Mouse (Mus musculus) limb, embryonic 14.5 days (tissue): ENCODE data around the gene Rgs11. TPM values are rescaled to one million over a fixed set of nuclear protein-coding genes. Genes with fewer than 3 reads are reported as not detected.

ENCODE experiments used
- ATAC-seq: fragments of 200-750 bp; cut with Nextera tagmentation; 2 replicates; pipeline ENCODE4 v1.8.0; 2017; ENCODE audit warnings: low read depth, moderate number of reproducible peaks, moderate TSS enrichment; ENCODE audit not compliant: low FRiP score
- DNase-seq: peaks from one replicate; pipeline ENCODE4 v3.0.0-alpha.2; 2015; ENCODE audit warnings: low spot score
- H3K27ac ChIP-seq: fragments of 300-500 bp; sonication (generic); replicated peaks from 2 replicates; pipeline ENCODE4 v1.5.1; 2014; ENCODE audit warnings: low read depth, mild to moderate bottlenecking, low read length, moderate library complexity, mixed read lengths
- H3K27me3 ChIP-seq: fragments of 300-500 bp; sonication (generic); 2 replicates; pipeline ENCODE4 v1.6.1; 2014; ENCODE audit warnings: low read length, mixed read lengths; ENCODE audit not compliant: control insufficient read depth, insufficient read depth
- H3K36me3 ChIP-seq: fragments of 300-500 bp; sonication (generic); 2 replicates; pipeline ENCODE4 v1.6.1; 2014; ENCODE audit warnings: mild to moderate bottlenecking, low read length, moderate library complexity, mixed read lengths; ENCODE audit not compliant: control insufficient read depth, insufficient read depth
- H3K4me1 ChIP-seq: fragments of 300-500 bp; sonication (generic); 2 replicates; pipeline ENCODE4 v1.6.1; 2014; ENCODE audit warnings: antibody characterized with exemption, low read length, mixed read lengths; ENCODE audit not compliant: control insufficient read depth, insufficient read depth
- H3K4me2 ChIP-seq: fragments of 300-500 bp; sonication (generic); replicated peaks from 2 replicates; pipeline ENCODE4 v1.6.1; 2014; ENCODE audit warnings: low read depth, mild to moderate bottlenecking, low read length, moderate library complexity; ENCODE audit not compliant: severe bottlenecking
- H3K4me3 ChIP-seq: fragments of 300-500 bp; sonication (generic); replicated peaks from 2 replicates; pipeline ENCODE4 v1.5.1; 2014; ENCODE audit warnings: low read length
- H3K9ac ChIP-seq: fragments of 300-500 bp; sonication (generic); 2 replicates; pipeline ENCODE4 v1.6.1; 2014; ENCODE audit warnings: mild to moderate bottlenecking, low read depth, low read length, moderate library complexity; ENCODE audit not compliant: severe bottlenecking
- H3K9me3 ChIP-seq: fragments of 300-500 bp; sonication (generic); 2 replicates; pipeline ENCODE4 v1.6.1; 2016; ENCODE audit warnings: low read length; ENCODE audit not compliant: control insufficient read depth
- POLR2A ChIP-seq: fragments of 200-500 bp; IDR thresholded peaks from 2 replicates; pipeline ENCODE4 v1.8.0; 2012; ENCODE audit warnings: inconsistent platforms, mild to moderate bottlenecking, moderate library complexity, borderline replicate concordance; ENCODE audit not compliant: insufficient read depth, insufficient read length; ENCODE audit errors: extremely low read depth
- WGBS: fragments of 180-500 bp; shearing (Covaris S2); extraction: QIAGEN DNeasy Blood & Tissue Kit; methylation state at CpG from one replicate; pipeline ENCODE4 v1.1.7; 2014; 5-methylcytosine and 5-hydroxymethylcytosine counted together
- polyA plus RNA-seq, 2 experiments: library from polyadenylated mRNA; depleted of rRNA in 1 of 2; stranded (reverse) in 1 of 2; unstranded in 1 of 2; fragments of >200 nt; fragmentation: Nextera tagmentation in 1 of 2; extraction: Ambion mirVana in 1 of 2; gene quantifications; 2 replicates each; pipeline versions ENCODE4 v1.2.1 to v1.2.3; 2012 to 2014

Rgs11 gene
- polyA plus RNA-seq, 2 experiments: 5.3 to 13.9 TPM

GRCm38 (mm10) chr17:26207686-26208085 lies 4.9 kb downstream of the Rgs11 start, which contains the start of gene Arhgdig:
Gene Arhgdig, minus strand, starts transcription at chr17:26207786.
- DNase-seq (no peak), ATAC-seq (no peak)
- WGBS: 89% methylated on average over 12 of the region's 12 CpGs
- Histone ChIP-seq H3K9ac (no peak within 1 kb of the TSS), H3K4me1 (peaks cover 13% of the 10 kb centered on the region; the same call in 1 of the 2 replicates), H3K36me3 (no peaks in the 10 kb centered on the region), H3K4me2 (no peak within 1 kb of the TSS), H3K27ac (no peak within 1 kb of the TSS), H3K27me3 (peaks cover 6% of the 10 kb centered on the region; the same call in 1 of the 2 replicates), H3K9me3 (no peaks in the 10 kb centered on the region), H3K4me3 (no peak within 1 kb of the TSS)
- no peak for TF ChIP-seq POLR2A

GRCm38 (mm10) chr17:26212241-26212640 lies 9.5 kb downstream of the Rgs11 start:
- H3K27ac ChIP-seq: no peak overlapping the region
- H3K36me3 ChIP-seq: peaks cover 30% of the 10 kb centered on the region
- H3K4me1 ChIP-seq: no peaks in the 10 kb centered on the region
- no peak for TF ChIP-seq POLR2A
- ATAC-seq (no peak), DNase-seq (no peak)
- H3K27me3 ChIP-seq: no peaks in the 10 kb centered on the region
- no peak overlapping the region for H3K4me2 ChIP-seq
- 71% methylated on average over 7 of the region's 7 CpGs for WGBS
- no peaks in the 10 kb centered on the region for H3K9me3 ChIP-seq
- H3K4me3 ChIP-seq: no peak overlapping the region
- H3K9ac ChIP-seq: no peak overlapping the region

GRCm38 (mm10) chr17:26212681-26213080 lies 9.9 kb downstream of the Rgs11 start:
- no peaks in the 10 kb centered on the region for H3K27me3 ChIP-seq
- WGBS: 91% methylated on average over 11 of the region's 11 CpGs
- no peak overlapping the region for H3K4me2 ChIP-seq
- H3K9ac ChIP-seq: no peak overlapping the region
- no peak overlapping the region for H3K4me3 ChIP-seq
- DNase-seq (no peak), ATAC-seq (no peak)
- TF ChIP-seq POLR2A: no peak
- H3K36me3 ChIP-seq: peaks cover 30% of the 10 kb centered on the region
- H3K4me1 ChIP-seq: no peaks in the 10 kb centered on the region
- H3K9me3 ChIP-seq: no peaks in the 10 kb centered on the region
- no peak overlapping the region for H3K27ac ChIP-seq

- no peak for DNase-seq
- WGBS: 65% methylated on average over 2 of the region's 2 CpGs
- Histone ChIP-seq H3K9me3 (no peaks in the 10 kb centered on the region), H3K27ac (no peak overlapping the region), H3K9ac (no peak overlapping the region), H3K36me3 (peaks cover 10% of the 10 kb centered on the region; the same call in 1 of the 2 replicates), H3K4me1 (no peaks in the 10 kb centered on the region), H3K4me3 (no peak overlapping the region), H3K4me2 (no peak overlapping the region), H3K27me3 (no peaks in the 10 kb centered on the region)
- no peak for TF ChIP-seq POLR2A
- ATAC-seq: no peak
Measured at GRCm38 (mm10) chr17:26221508-26221907, 18.8 kb downstream of the Rgs11 start.

DNA sequence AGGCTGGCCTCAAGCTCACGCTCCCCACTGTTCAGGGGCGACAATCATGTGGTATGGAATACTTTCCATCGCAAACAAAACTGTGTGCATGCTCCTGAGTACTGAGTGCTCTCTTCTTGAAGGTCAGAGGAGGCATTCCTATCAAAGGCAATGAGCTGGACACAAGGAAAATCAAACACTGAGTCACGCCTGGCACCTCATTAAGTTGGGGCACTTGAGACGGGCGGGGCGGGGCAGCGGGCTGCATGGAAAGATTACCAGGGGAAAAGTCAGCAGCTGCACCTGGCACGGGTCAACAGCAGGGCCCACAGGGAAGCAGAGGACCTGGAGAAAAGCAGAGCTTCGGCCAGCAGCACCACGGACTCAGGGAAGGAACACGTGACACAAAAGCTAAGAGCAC lies 22.4 kb downstream of the Rgs11 start:
- Histone ChIP-seq H3K27me3 (no peaks in the 10 kb centered on the region), H3K27ac (no peak overlapping the region), H3K4me3 (no peak overlapping the region), H3K4me2 (no peak overlapping the region), H3K36me3 (0 out of 2 replicates have a peak, but pooled peaks cover 3% of the 10 kb centered on the region), H3K4me1 (no peaks in the 10 kb centered on the region), H3K9me3 (no peaks in the 10 kb centered on the region), H3K9ac (no peak overlapping the region)
- DNase-seq (no peak), ATAC-seq (no peak)
- TF ChIP-seq POLR2A: no peak
- WGBS: 75% methylated on average over 12 of the region's 12 CpGs

- ATAC-seq (no peak), DNase-seq (no peak)
- H3K9me3 ChIP-seq: no peaks in the 10 kb centered on the region
- H3K27me3 ChIP-seq: no peaks in the 10 kb centered on the region
- no peaks in the 10 kb centered on the region for H3K36me3 ChIP-seq
- TF ChIP-seq POLR2A: no peak
- H3K4me2 ChIP-seq: no peak overlapping the region
- H3K27ac ChIP-seq: no peak overlapping the region
- 88% methylated on average over 5 of the region's 5 CpGs for WGBS
- no peaks in the 10 kb centered on the region for H3K4me1 ChIP-seq
- no peak overlapping the region for H3K4me3 ChIP-seq
- no peak overlapping the region for H3K9ac ChIP-seq
Measured at GRCm38 (mm10) chr17:26229776-26230175, 27.0 kb downstream of the Rgs11 start.
